Mouse (Mus musculus): ENCODE results near the gene Gm9844. TPM values are rescaled to one million over a fixed set of nuclear protein-coding genes. Genes with fewer than 3 reads are reported as not detected.
"Not testable (repeated sequence)": the region's sequence is repeated elsewhere in the genome, so short reads cannot be mapped to it uniquely, and the experiment has no call there.

Gm9844 gene
- total and polyA plus RNA-seq, 3 experiments: 0.54 to 0.95 TPM; not detected in 1

DNA sequence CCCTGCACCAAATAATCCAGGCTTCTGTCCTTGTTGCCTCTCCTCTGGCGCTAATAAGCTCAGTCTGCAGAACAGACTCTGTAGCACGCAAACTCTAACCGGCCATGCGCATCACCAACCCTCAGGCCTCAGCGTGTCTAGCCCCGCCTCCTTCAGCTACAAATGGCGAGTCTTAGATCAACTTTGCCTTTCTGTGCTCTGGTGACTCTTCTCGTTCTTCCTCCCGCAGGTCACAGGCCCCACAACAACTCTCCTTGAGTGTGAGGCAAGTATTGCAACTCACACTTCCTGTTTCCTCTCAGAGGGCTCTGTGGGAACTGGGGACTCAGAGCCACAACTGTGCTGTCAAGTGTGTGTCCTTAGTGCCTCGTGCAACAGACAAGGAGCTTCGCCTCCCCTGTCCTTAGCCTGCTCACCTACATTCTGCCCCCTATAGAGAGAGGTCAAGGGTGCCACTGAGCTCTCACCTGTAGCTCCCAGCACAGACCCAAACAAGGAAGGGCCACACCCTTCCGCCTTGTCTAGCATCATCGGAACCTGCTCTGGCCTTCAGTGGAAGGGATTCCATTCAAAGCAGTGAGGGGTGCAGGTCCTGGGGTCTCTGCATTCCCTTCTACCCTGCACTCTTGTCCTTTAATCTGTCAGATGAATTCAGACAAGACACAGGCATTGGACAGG is 23.1 kb upstream of the Gm9844 start:
- H3K36me3 ChIP-seq (ENCODE audit: control insufficient read depth in 1 of 2, insufficient read depth in 2 of 2, low read length in 2 of 2); H3K9ac ChIP-seq (ENCODE audit: control insufficient read depth, low read depth, low read length, poor library complexity, severe bottlenecking); H3K9me3 ChIP-seq (replicated peaks; ENCODE audit: insufficient read depth, low read length); H3K4me3 ChIP-seq (ENCODE audit: control insufficient read depth in 1 of 2, insufficient read depth in 1 of 2, low read depth in 2 of 2, low read length in 2 of 2); H3K79me2 ChIP-seq (ENCODE audit: control insufficient read depth, insufficient read depth, low read length, poor library complexity); H3K27me3 ChIP-seq (ENCODE audit: control insufficient read depth in 1 of 2, insufficient read depth in 2 of 2, low read length in 2 of 2); DNase-seq (ENCODE audit: low read depth, low spot score); H3K27ac ChIP-seq (ENCODE audit: control insufficient read depth, low read depth, low read length): not testable (repeated sequence)
- peaks cover 0 to 12% of the 10 kb centered on the region in 2 experiments; a peak in 2 of 4 replicates for H3K4me1 ChIP-seq (ENCODE audit: control insufficient read depth in 1 of 2, insufficient read depth in 2 of 2, low read length in 2 of 2)

DNA sequence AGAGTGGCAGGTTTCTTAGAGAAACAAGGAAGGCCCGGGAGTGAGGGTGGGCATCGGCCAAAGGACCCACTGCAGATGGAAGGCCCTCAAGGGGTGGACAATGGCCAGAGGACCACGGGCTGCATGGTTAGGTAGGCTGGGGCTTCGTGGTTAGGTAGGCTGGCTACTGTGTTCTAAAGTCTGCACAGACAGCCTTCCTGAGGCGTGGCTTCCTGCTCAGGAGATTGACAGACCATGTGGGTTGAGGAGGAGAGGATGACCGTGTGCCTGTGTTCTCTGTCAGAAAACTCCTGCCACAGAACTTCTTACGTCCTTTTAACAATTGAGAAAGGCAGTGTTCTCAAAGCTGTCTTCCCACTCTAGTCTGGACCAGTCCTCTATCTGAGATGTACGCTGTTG is 22.6 kb upstream of the Gm9844 start:
- Histone ChIP-seq H3K4me3 (ENCODE audit: control insufficient read depth in 1 of 2, insufficient read depth in 1 of 2, low read depth in 2 of 2, low read length in 2 of 2) (no peak overlapping the region), H3K27me3 (ENCODE audit: control insufficient read depth in 1 of 2, insufficient read depth in 2 of 2, low read length in 2 of 2) (no peaks in the 10 kb centered on the region), H3K4me1 (ENCODE audit: control insufficient read depth in 1 of 2, insufficient read depth in 2 of 2, low read length in 2 of 2) (peaks cover 0 to 12% of the 10 kb centered on the region in 2 experiments; a peak in 2 of 4 replicates), H3K79me2 (ENCODE audit: control insufficient read depth, insufficient read depth, low read length, poor library complexity) (no peaks in the 10 kb centered on the region), H3K36me3 (ENCODE audit: control insufficient read depth in 1 of 2, insufficient read depth in 2 of 2, low read length in 2 of 2) (peaks cover 0 to 2% of the 10 kb centered on the region in 2 experiments; a peak in 1 of 4 replicates), H3K27ac (ENCODE audit: control insufficient read depth, low read depth, low read length) (no peak overlapping the region), H3K9me3 (replicated peaks; ENCODE audit: insufficient read depth, low read length) (no peaks in the 10 kb centered on the region), H3K9ac (ENCODE audit: control insufficient read depth, low read depth, low read length, poor library complexity, severe bottlenecking) (no peak overlapping the region)
- TF ChIP-seq RCOR1 (IDR thresholded peaks at IDR 0.05; ENCODE audit: low read depth, low read length) (no peak), POLR2A (IDR thresholded peaks at IDR 0.05; ENCODE audit: control insufficient read depth in 1 of 2, insufficient read depth in 1 of 2, low read depth in 1 of 2, low read length in 2 of 2, poor library complexity in 1 of 2) (no peak), SIN3A (IDR thresholded peaks at IDR 0.05; ENCODE audit: low read length) (no peak), MAZ (IDR thresholded peaks at IDR 0.05; ENCODE audit: low read depth, low read length) (no peak), POLR2AphosphoS5 (IDR thresholded peaks at IDR 0.05; ENCODE audit: borderline replicate concordance, low read depth, low read length) (no peak), MXI1 (IDR thresholded peaks at IDR 0.05; ENCODE audit: low read depth, low read length) (no peak), ETS1 (IDR thresholded peaks at IDR 0.05; ENCODE audit: low read depth, low read length) (no peak), ZKSCAN1 (IDR thresholded peaks at IDR 0.05; ENCODE audit: low read depth, low read length) (no peak), E2F4 (IDR thresholded peaks at IDR 0.05; ENCODE audit: borderline replicate concordance, low read depth, low read length) (no peak), CHD2 (IDR thresholded peaks at IDR 0.05; ENCODE audit: low read length) (no peak), BHLHE40 (IDR thresholded peaks at IDR 0.05; ENCODE audit: borderline replicate concordance, low read depth, low read length) (no peak), GABPA (IDR thresholded peaks at IDR 0.05; ENCODE audit: low read depth, low read length) (no peak), ZMIZ1 (IDR thresholded peaks at IDR 0.05; ENCODE audit: low read depth, low read length) (no peak)
- no peak for DNase-seq (ENCODE audit: low read depth, low spot score)

DNA sequence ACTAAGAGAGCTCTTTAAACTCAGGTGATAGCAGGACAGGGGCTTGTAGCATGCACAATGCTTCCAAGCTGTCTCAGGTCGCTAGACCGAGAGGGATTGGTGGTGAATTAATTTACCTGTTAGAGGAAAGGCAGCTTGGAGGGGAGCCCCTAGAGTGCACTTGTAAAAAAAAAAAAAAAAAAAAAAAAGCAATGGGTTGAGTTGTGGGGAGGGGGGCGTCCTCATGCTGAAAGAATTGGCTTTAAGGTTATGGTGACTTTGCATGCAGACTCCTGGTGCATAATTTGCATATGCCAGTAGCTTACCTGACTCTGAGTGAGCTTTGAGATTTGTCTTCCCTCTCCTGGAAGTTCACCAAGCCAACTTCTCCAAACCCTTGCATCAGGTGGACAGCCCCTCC is 21.7 kb upstream of the Gm9844 start:
- Histone ChIP-seq H3K9me3 (replicated peaks; ENCODE audit: insufficient read depth, low read length) (no peaks in the 10 kb centered on the region), H3K4me3 (ENCODE audit: control insufficient read depth in 1 of 2, insufficient read depth in 1 of 2, low read depth in 2 of 2, low read length in 2 of 2) (no peak overlapping the region), H3K27me3 (ENCODE audit: control insufficient read depth in 1 of 2, insufficient read depth in 2 of 2, low read length in 2 of 2) (no peaks in the 10 kb centered on the region), H3K79me2 (ENCODE audit: control insufficient read depth, insufficient read depth, low read length, poor library complexity) (no peaks in the 10 kb centered on the region), H3K27ac (ENCODE audit: control insufficient read depth, low read depth, low read length) (no peak overlapping the region), H3K9ac (ENCODE audit: control insufficient read depth, low read depth, low read length, poor library complexity, severe bottlenecking) (no peak overlapping the region), H3K36me3 (ENCODE audit: control insufficient read depth in 1 of 2, insufficient read depth in 2 of 2, low read length in 2 of 2) (peaks cover 0 to 2% of the 10 kb centered on the region in 2 experiments; a peak in 1 of 4 replicates), H3K4me1 (ENCODE audit: control insufficient read depth in 1 of 2, insufficient read depth in 2 of 2, low read length in 2 of 2) (peaks cover 0 to 13% of the 10 kb centered on the region in 2 experiments; a peak in 2 of 4 replicates)
- TF ChIP-seq ZNF384 (IDR thresholded peaks at IDR 0.05; ENCODE audit: low read depth, low read length) (0 out of 2 replicates have a peak, but pooled peaks have one; percentile 8), CHD2 (IDR thresholded peaks at IDR 0.05; ENCODE audit: low read length) (no peak)
- DNase-seq (ENCODE audit: low read depth, low spot score): no peak
